Mouse (Mus musculus): Measurements from ENCODE around the gene Nbea.
A peak's percentile ranks its signal among the peaks of the same experiment; 100 is the strongest.

The Nbea gene

GRCm38 (mm10) chr3:55752558-55752957, 430.9 kb downstream of the Nbea start:
- DNase-seq (ENCODE audit: low spot score in 2 of 2), result no peak

GRCm38 (mm10) chr3:55751363-55751762, 432.1 kb downstream of the Nbea start:
- DNase-seq (ENCODE audit: low spot score in 2 of 2), result no peak

GRCm38 (mm10) chr3:55750445-55751065, 432.9 kb downstream of the Nbea start:
- no peak for DNase-seq (ENCODE audit: low spot score in 2 of 2)

DNA sequence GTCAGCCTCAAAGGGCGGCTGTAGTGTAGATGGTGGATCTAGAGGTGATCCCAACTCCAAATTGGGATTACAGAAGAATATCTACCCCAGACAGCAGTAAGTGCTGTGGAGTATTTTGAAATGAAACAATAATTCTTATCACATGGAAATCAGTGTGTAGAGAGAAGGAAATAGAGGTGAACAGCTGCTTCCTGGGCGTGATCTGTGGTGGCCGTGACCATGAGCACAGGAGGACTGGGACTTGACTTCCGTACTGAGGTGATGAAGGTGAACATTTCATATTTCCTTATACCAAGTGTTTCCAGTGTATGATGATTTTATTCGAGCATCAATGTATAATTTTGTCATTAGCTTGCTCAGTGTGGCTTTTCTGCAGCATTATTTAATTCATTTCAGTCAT, 439.6 kb downstream of the Nbea start:
- no peak for DNase-seq (ENCODE audit: low spot score in 2 of 2)

DNA sequence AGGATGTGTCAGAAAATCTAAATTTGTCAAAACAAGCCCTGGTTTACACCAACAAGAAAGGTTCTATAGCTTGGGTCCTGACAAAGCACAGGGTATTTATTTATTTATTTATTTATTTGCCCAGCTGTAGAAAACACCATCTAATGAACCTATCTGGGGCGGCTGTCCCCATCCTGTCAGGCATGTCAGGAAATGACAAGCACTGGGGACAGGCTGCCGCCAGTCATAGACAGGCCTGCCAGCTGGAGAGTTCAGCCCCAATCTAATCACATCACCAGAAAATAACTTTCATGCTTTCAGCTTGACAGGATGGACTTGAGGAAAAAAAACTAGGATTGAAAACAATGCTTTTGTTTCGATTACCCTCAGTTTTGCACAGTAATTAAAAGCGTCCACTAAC, 440.8 kb downstream of the Nbea start:
- peak in 1 of 2 experiments; percentile 16 for DNase-seq (ENCODE audit: low spot score in 2 of 2)

GRCm38 (mm10) chr3:55742218-55742617, 441.3 kb downstream of the Nbea start:
- no peak for DNase-seq (ENCODE audit: low spot score in 2 of 2)

DNA sequence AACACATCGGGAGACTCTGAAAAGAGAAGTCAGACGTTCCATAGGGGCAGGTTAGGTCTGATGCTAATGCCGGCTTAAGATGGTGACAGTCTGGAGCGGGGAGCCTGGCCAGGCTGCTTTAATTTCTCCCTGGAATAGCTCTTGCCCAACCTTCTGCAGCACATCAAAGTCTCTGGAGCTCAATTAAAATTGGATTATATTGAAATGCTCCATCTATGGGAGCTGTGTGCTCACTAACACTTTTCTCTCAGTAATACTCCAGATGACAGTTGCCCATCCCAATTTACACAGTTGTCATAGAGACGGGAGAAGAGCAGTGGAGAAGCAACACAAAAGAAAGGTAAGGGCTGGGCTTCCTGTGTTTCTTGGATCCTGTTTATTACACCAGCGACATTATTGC, 442.1 kb downstream of the Nbea start:
- no peak for DNase-seq (ENCODE audit: low spot score in 2 of 2)

DNA sequence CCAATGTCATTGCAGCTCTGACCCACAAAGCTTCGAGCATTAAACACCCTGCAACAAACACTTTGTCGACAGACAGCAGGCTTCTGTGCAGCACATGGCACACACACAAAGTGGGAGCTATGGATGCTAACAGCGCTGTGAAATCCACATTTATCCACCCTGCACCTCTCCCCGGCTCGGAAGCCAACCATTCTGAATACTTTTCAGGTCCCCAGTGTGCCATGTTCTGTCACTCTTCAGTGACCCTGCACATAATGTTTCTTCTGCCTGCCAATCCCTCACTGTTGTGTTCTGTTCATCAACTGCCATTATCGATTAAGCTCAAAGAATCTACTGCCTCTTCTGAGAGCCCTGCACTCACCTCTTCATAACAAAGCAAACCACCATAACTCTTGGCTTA, 449.8 kb downstream of the Nbea start:
- no peak for DNase-seq (ENCODE audit: low spot score in 2 of 2)

DNA sequence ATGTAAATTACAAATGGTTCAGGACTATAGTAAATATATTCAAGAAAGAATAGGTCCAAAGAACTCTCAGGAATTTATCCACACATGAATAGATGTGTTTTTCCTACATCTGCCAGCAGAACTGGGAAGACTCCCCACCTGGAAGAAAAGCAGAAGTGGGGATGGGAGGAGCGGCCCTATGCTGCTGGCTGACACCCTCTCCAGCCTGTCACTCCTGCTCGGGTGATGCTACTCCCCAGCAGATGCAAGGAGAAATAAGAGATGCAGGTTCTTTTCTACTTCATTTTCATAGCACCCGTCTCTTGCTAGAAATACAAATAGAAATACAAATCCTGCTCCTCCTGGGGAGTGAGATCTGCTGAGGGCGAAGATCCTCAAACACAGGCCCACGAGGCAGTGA, 453.0 kb downstream of the Nbea start:
- DNase-seq (ENCODE audit: low spot score in 2 of 2), result no peak

- DNase-seq (ENCODE audit: low spot score in 2 of 2), result no peak
Observed at GRCm38 (mm10) chr3:55730142-55730541, 453.4 kb downstream of the Nbea start.

- DNase-seq (ENCODE audit: low spot score in 2 of 2), result no peak
Observed at GRCm38 (mm10) chr3:55714260-55714659, 469.2 kb downstream of the Nbea start.

- DNase-seq (ENCODE audit: low spot score in 2 of 2), result no peak
Observed at GRCm38 (mm10) chr3:55713856-55714255, 469.6 kb downstream of the Nbea start.

- no peak for DNase-seq (ENCODE audit: low spot score in 2 of 2)
Observed at GRCm38 (mm10) chr3:55710300-55710699, 473.2 kb downstream of the Nbea start.

DNA sequence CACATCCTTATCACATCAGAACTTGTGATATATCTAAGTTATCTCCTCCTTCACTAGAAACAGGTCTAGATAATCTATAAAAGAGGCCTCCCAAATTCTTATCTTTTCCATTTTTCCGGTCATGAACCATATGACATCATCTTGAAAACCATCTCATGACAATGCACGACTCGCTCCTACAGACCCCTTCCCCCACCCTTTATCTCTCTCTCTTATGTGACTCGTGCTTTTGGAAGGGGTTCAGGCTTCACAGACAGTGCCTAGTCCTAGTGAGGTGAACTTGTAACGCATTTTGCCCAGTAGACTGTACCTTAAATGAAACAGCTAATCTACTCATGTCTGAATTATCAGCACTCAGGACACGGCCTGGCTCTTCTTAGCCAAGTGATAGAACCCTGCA, 481.9 kb downstream of the Nbea start:
- no peak for DNase-seq (ENCODE audit: low spot score in 2 of 2)

GRCm38 (mm10) chr3:55697174-55697573, 486.3 kb downstream of the Nbea start:
- no peak for DNase-seq (ENCODE audit: low spot score in 2 of 2)

DNA sequence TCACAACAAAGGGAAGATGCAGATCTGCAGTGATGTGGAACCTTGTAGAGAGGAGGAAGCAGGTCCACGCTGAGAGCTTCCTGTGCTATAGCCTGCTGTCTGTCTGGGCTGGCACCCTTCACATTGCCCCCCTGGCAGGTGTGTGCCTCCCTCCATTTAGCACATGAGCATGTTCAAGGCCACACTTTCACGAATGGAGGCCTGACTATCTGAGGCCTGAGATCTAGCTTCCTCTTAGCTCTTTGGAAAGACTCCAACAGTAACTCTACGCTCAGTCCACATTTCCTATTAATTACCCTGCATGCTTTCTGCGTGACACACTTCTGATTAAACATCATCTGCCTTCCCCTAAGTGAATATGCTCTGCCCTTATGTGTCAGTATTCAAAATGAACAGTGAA, 490.4 kb downstream of the Nbea start:
- no peak for DNase-seq (ENCODE audit: low spot score in 2 of 2)

GRCm38 (mm10) chr3:55688098-55688497, 495.4 kb downstream of the Nbea start:
- no peak for DNase-seq (ENCODE audit: low spot score in 2 of 2)

- DNase-seq (ENCODE audit: low spot score in 2 of 2), result no peak
Observed at GRCm38 (mm10) chr3:55686993-55687392, 496.5 kb downstream of the Nbea start.

- no peak for DNase-seq (ENCODE audit: low spot score in 2 of 2)
Observed at GRCm38 (mm10) chr3:55685627-55686026, 497.9 kb downstream of the Nbea start.

GRCm38 (mm10) chr3:55684892-55685291, 498.6 kb downstream of the Nbea start:
- no peak for DNase-seq (ENCODE audit: low spot score in 2 of 2)

- DNase-seq (ENCODE audit: low spot score in 2 of 2), result no peak
Observed at GRCm38 (mm10) chr3:55677691-55678090, 505.8 kb downstream of the Nbea start.

DNA sequence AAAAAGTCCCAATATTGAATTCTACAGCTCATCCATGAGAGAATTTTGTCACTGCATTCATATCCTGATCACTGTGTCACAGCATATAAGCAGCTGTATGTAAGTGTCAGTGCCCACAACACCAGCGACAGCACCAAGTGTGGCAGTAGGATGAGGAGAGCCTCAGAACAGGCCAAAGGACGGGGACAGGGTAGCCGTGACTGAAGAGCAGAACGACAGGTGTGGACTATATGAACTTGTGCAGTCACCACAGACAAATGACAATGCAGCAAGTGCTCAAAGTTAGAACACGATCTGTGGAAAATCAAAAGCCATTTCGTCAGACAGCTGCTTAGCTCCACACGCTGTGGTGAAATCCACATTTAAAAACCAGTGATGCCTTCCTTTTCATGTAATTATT, 509.3 kb downstream of the Nbea start:
- DNase-seq (ENCODE audit: low spot score in 2 of 2), result no peak

DNA sequence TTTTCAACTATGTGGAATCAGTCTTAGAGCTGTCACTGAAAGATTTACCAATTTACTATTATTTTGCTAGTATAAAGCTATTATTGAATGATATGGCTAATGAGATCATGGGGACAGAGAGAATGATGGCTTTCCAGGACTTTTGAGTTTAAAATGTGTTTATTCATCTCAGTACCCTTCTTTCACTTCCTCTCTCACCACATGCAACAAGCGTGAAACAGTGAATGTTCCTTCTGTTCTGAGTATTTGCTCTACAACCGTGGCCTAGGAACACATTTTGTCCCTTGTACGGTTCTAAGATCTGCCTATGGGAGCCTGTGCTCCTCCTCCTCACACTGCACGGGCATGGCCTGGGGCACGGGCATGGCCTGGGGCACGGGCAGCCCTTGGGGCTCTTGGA, 516.5 kb downstream of the Nbea start:
- no peak for DNase-seq (ENCODE audit: low spot score in 2 of 2)

- no peak for DNase-seq (ENCODE audit: low spot score in 2 of 2)
Observed at GRCm38 (mm10) chr3:55665928-55666327, 517.6 kb downstream of the Nbea start.
